Mouse (Mus musculus) heart, embryonic 16.5 days (tissue): ENCODE results near the gene Dennd1a. TPM values are rescaled to one million over a fixed set of nuclear protein-coding genes. Genes with fewer than 3 reads are reported as not detected.

ENCODE experiments used
- ATAC-seq: fragments of 200-750 bp; cut with Nextera tagmentation; replicated peaks from 2 replicates; pipeline ENCODE4 v1.8.0; 2017; ENCODE audit warnings: moderate number of reproducible peaks; ENCODE audit not compliant: insufficient read depth, low FRiP score; ENCODE audit errors: extremely low read depth
- H3K27ac ChIP-seq: fragments of 300-500 bp; sonication (generic); 2 replicates; pipeline ENCODE4 v1.5.1; 2014; ENCODE audit warnings: mild to moderate bottlenecking, low read length, control low read depth, moderate library complexity
- H3K27me3 ChIP-seq: fragments of 300-500 bp; sonication (generic); 2 replicates; pipeline ENCODE4 v1.6.1; 2014; ENCODE audit warnings: low read length, mixed read lengths; ENCODE audit not compliant: control insufficient read depth, insufficient read depth
- H3K36me3 ChIP-seq: fragments of 300-500 bp; sonication (generic); 2 replicates; pipeline ENCODE4 v1.6.1; 2014; ENCODE audit not compliant: control insufficient read depth, insufficient read depth
- H3K4me1 ChIP-seq: fragments of 300-500 bp; sonication (generic); 2 replicates; pipeline ENCODE4 v1.6.1; 2014; ENCODE audit warnings: low read length, mixed read lengths; ENCODE audit not compliant: control insufficient read depth, insufficient read depth
- H3K4me2 ChIP-seq: fragments of 300-500 bp; sonication (generic); 2 replicates; pipeline ENCODE4 v1.6.1; 2014; ENCODE audit warnings: low read depth, mild to moderate bottlenecking, control low read depth, low read length
- H3K4me3 ChIP-seq: fragments of 300-500 bp; sonication (generic); 2 replicates; pipeline ENCODE4 v1.5.1; 2014; ENCODE audit warnings: mild to moderate bottlenecking, control low read depth, low read length
- H3K9ac ChIP-seq: fragments of 300-500 bp; sonication (generic); 2 replicates; pipeline ENCODE4 v1.6.1; 2014; ENCODE audit warnings: low read length, control low read depth
- H3K9me3 ChIP-seq: fragments of 300-500 bp; sonication (generic); replicated peaks from 2 replicates; pipeline ENCODE4 v1.6.1; 2016; ENCODE audit warnings: low read length; ENCODE audit not compliant: control insufficient read depth
- WGBS: fragments of 180-500 bp; shearing (Covaris S2); extraction: QIAGEN DNeasy Blood & Tissue Kit; methylation state at CpG from one replicate; pipeline ENCODE4 v1.1.7; 2014; 5-methylcytosine and 5-hydroxymethylcytosine counted together
- polyA plus RNA-seq: library from polyadenylated mRNA; unstranded; fragments of >200 nt; fragmentation: Nextera tagmentation; extraction: Ambion mirVana; gene quantifications from 2 replicates; pipeline ENCODE4 v1.2.1, GENCODE M21; 2015

Dennd1a gene
- polyA plus RNA-seq, 1 experiment from 2014 or later, result 12.7 TPM

- WGBS, result 91% methylated on average over 2 of the region's 2 CpGs
Observed at GRCm38 (mm10) chr2:38219666-38220065, 67.5 kb downstream of the Dennd1a start.

DNA sequence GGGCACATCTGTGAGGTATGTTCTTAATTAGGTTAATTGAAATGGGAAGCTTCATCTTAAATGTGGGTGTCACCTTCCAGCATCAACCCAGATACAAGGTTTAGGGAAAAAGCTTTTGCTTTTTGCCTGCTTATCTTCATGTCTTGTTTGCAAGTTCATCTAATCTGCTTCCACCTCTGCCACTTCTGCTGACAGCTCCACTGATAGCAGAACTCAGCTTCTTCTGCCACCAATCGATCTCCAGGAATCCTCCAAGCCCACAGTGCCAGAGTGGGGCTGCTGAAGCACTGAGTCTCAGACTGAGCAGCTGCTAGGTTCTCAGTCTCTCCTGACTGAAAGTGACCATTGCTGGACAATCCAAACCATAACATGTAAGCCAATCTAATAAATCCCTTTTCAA, 74.1 kb downstream of the Dennd1a start:
- H3K4me3 ChIP-seq, result no peak overlapping the region
- H3K27me3 ChIP-seq, result no peaks in the 10 kb centered on the region
- no peak for ATAC-seq
- H3K27ac ChIP-seq, result no peak overlapping the region
- H3K36me3 ChIP-seq, result no peaks in the 10 kb centered on the region
- WGBS, result 26% methylated on average over 1 of the region's 1 CpGs
- no peak overlapping the region for H3K4me2 ChIP-seq
- no peaks in the 10 kb centered on the region for H3K9me3 ChIP-seq
- no peaks in the 10 kb centered on the region for H3K4me1 ChIP-seq
- H3K9ac ChIP-seq, result no peak overlapping the region

More at GRCm38 (mm10) chr2:38219666-38220065, 67.5 kb downstream of the Dennd1a start:
- Histone ChIP-seq H3K4me1 (no peaks in the 10 kb centered on the region), H3K27me3 (no peaks in the 10 kb centered on the region), H3K9ac (no peak overlapping the region), H3K9me3 (no peaks in the 10 kb centered on the region), H3K27ac (no peak overlapping the region), H3K36me3 (no peaks in the 10 kb centered on the region), H3K4me2 (no peak overlapping the region), H3K4me3 (no peak overlapping the region)
- no peak for ATAC-seq

GRCm38 (mm10) chr2:38211426-38211825, 75.8 kb downstream of the Dennd1a start:
- no peaks in the 10 kb centered on the region for H3K27me3 ChIP-seq
- no peak overlapping the region for H3K4me2 ChIP-seq
- H3K9me3 ChIP-seq, result no peaks in the 10 kb centered on the region
- no peaks in the 10 kb centered on the region for H3K36me3 ChIP-seq
- no peak for ATAC-seq
- H3K9ac ChIP-seq, result no peak overlapping the region
- H3K4me3 ChIP-seq, result no peak overlapping the region
- H3K27ac ChIP-seq, result no peak overlapping the region
- no peaks in the 10 kb centered on the region for H3K4me1 ChIP-seq
- 83% methylated on average over 2 of the region's 2 CpGs for WGBS

DNA sequence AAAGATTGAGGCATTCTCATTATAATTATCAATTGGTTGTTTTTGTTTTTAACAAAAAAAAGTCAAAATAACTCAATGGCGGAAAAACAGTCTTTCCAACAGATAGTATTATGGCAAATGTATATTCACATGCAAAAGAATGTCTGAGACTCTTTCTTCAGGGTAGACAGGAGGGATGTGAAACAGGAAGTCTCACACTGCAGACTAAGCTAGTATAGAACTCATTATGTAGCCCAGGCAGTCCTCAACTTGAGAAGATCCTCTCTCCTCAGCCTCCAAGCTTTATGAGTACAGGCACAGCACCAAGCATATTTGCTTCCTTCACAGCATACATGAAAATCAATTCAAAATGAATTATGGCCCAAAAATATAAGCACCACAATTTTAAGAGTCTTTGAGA, 79.4 kb downstream of the Dennd1a start:
- Histone ChIP-seq H3K9me3 (no peaks in the 10 kb centered on the region), H3K4me2 (no peak overlapping the region), H3K4me3 (no peak overlapping the region), H3K9ac (no peak overlapping the region), H3K4me1 (no peaks in the 10 kb centered on the region), H3K27ac (no peak overlapping the region), H3K36me3 (no peaks in the 10 kb centered on the region), H3K27me3 (no peaks in the 10 kb centered on the region)
- WGBS, result 91% methylated on average over 1 of the region's 1 CpGs
- ATAC-seq, result no peak

DNA sequence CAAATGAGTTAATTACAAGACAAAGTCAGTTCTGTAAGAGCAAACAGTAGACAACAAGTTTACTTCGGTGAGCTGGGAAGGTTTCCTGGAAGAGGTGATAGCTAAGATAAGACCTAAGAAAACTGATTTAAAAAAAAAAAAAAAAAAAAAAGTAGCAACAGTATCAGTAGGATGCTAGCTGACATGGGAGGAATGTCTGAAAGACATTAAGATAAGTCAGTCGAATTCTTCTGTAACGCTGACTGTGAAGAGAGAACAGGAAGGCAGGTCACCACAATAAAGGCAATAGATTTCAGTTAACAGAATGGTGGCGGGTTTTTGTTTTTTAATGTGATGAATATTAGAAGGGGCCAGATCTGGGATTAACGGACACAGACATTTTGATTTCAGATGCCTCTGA, 81.9 kb downstream of the Dennd1a start:
- H3K4me2 ChIP-seq, result no peak overlapping the region
- H3K9ac ChIP-seq, result no peak overlapping the region
- WGBS, result 36% methylated on average over 5 of the region's 5 CpGs
- H3K4me1 ChIP-seq, result no peaks in the 10 kb centered on the region
- ATAC-seq, result no peak
- H3K9me3 ChIP-seq, result no peaks in the 10 kb centered on the region
- H3K27ac ChIP-seq, result no peak overlapping the region
- no peaks in the 10 kb centered on the region for H3K36me3 ChIP-seq
- H3K27me3 ChIP-seq, result no peaks in the 10 kb centered on the region
- H3K4me3 ChIP-seq, result no peak overlapping the region

GRCm38 (mm10) chr2:38204696-38205095, 82.5 kb downstream of the Dennd1a start:
- no peak overlapping the region for H3K4me3 ChIP-seq
- H3K36me3 ChIP-seq, result no peaks in the 10 kb centered on the region
- no peak overlapping the region for H3K27ac ChIP-seq
- ATAC-seq, result no peak
- H3K4me2 ChIP-seq, result no peak overlapping the region
- H3K27me3 ChIP-seq, result no peaks in the 10 kb centered on the region
- no peaks in the 10 kb centered on the region for H3K4me1 ChIP-seq
- H3K9ac ChIP-seq, result no peak overlapping the region
- WGBS, result 68% methylated on average over 2 of the region's 2 CpGs
- no peaks in the 10 kb centered on the region for H3K9me3 ChIP-seq

GRCm38 (mm10) chr2:38198072-38198471, 89.1 kb downstream of the Dennd1a start:
- H3K9me3 ChIP-seq, result no peaks in the 10 kb centered on the region
- H3K27ac ChIP-seq, result no peak overlapping the region
- no peaks in the 10 kb centered on the region for H3K36me3 ChIP-seq
- H3K4me2 ChIP-seq, result no peak overlapping the region
- no peak overlapping the region for H3K9ac ChIP-seq
- H3K27me3 ChIP-seq, result no peaks in the 10 kb centered on the region
- H3K4me3 ChIP-seq, result no peak overlapping the region
- peaks cover 11% of the 10 kb centered on the region for H3K4me1 ChIP-seq
- no peak for ATAC-seq
- 81% methylated on average over 1 of the region's 1 CpGs for WGBS

GRCm38 (mm10) chr2:38196199-38197060, 90.8 kb downstream of the Dennd1a start:
- Histone ChIP-seq H3K4me1 (peaks cover 11% of the 10 kb centered on the region), H3K9me3 (no peaks in the 10 kb centered on the region), H3K36me3 (no peaks in the 10 kb centered on the region), H3K4me2 (peak overlapping the region; percentile 52), H3K27me3 (no peaks in the 10 kb centered on the region), H3K9ac (no peak overlapping the region; the same call in 1 of the 2 replicates), H3K27ac (peak overlapping the region; percentile 48), H3K4me3 (peak overlapping the region; percentile 30)
- no peak for ATAC-seq
- WGBS, result 29% methylated on average over 9 of the region's 9 CpGs

DNA sequence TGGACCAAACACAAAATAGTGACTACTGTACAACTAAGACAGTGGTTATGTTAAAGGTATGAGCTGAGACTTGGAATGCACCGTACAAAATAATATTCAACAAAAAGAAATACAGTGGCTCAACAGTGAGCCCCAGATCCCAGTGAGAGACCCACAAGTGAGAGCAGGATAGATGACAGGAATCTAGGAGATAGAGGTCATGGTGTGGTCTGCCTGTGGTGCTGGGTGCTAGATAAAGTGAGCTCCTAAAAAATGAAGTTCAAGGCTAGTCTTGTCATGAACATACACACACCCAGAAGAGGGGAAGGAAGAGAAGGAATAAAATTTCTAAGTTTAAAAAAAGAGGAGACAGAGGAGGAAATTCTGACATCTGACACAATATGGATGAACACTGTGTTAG, 95.2 kb downstream of the Dennd1a start:
- Histone ChIP-seq H3K4me2 (no peak overlapping the region), H3K9ac (no peak overlapping the region), H3K27ac (no peak overlapping the region), H3K4me3 (no peak overlapping the region), H3K27me3 (no peaks in the 10 kb centered on the region), H3K4me1 (peaks cover 11% of the 10 kb centered on the region), H3K36me3 (no peaks in the 10 kb centered on the region), H3K9me3 (no peaks in the 10 kb centered on the region)
- ATAC-seq, result no peak
- WGBS, result 81% methylated on average over 1 of the region's 1 CpGs
